Comparison of ENCODE assay signal across 17 mouse cellular contexts in genomic region chr13:34226940-34227339, GRCm38 (mm10).
"Had no signal": no experiment of that assay in that cellular context is flagged by ENCODE, and none has a peak within 500 bp of the region (broad histone marks: within the 10 kb centered on the region; RNA-seq: fewer than 3 reads in every experiment).

No protein-coding gene starts in this region.

- DNase-seq: kidney, adult 9 months; kidney, postnatal 4 days; lung, embryonic 14.5 days; lung, postnatal 10 days; lung, postnatal 4 days; retina, postnatal 1 day; right cerebral cortex, postnatal 4 days; spleen, adult 18-20 months; thymus, adult 18-20 months; thymus, postnatal 14 days had no signal

- H3K36me3 ChIP-seq: limb, embryonic 10.5 days; neural tube, embryonic 12.5 days had no signal

- H3K9ac ChIP-seq: liver, embryonic 15.5 days; lung, embryonic 14.5 days; neural tube, embryonic 12.5 days had no signal

- H3K27ac ChIP-seq: limb, embryonic 10.5 days; neural tube, embryonic 12.5 days had no signal

- H3K4me3 ChIP-seq: layer of hippocampus, adult 2 months; limb, embryonic 10.5 days; liver, embryonic 15.5 days; myocyte; neural tube, embryonic 12.5 days had no signal

- H3K4me2 ChIP-seq: liver, embryonic 11.5 days; liver, embryonic 15.5 days; lung, embryonic 14.5 days; midbrain, embryonic 11.5 days; neural tube, embryonic 12.5 days had no signal

- H3K27me3 ChIP-seq: liver, embryonic 15.5 days; neural tube, embryonic 12.5 days had no signal

- H3K9me3 ChIP-seq: limb, embryonic 10.5 days; liver, embryonic 15.5 days; neural tube, embryonic 12.5 days had no signal
